Mouse (Mus musculus) ES-Bruce4 (cell line): ENCODE results near the gene Eng.

Experiments
- CTCF ChIP-seq: IDR thresholded peaks from one replicate; pipeline ENCODE4 v1.8.1; 2011; ENCODE audit warnings: low read depth, low read length
- POLR2A ChIP-seq: IDR thresholded peaks from one replicate; pipeline ENCODE4 v1.8.1; 2011; ENCODE audit warnings: low read length; ENCODE audit not compliant: insufficient read depth

- no peak for TF ChIP-seq CTCF
- TF ChIP-seq POLR2A = no peak
These were observed 41.2 kb downstream of the Eng start for GRCm38 (mm10) chr2:32687562-32687961.
